Mouse (Mus musculus) erythroblast, embryonic 14.5 days (primary cell): ENCODE measurements around the gene St3gal3.

Experiments used
- GATA1 ChIP-seq: IDR thresholded peaks from 2 replicates; pipeline ENCODE4 v1.6.1; 2012; ENCODE audit warnings: low read length, inconsistent platforms, mixed read lengths
- TAL1 ChIP-seq: IDR thresholded peaks from 3 replicates; pipeline ENCODE4 v1.6.1; 2012; ENCODE audit warnings: low read length, inconsistent platforms, mixed read lengths

DNA sequence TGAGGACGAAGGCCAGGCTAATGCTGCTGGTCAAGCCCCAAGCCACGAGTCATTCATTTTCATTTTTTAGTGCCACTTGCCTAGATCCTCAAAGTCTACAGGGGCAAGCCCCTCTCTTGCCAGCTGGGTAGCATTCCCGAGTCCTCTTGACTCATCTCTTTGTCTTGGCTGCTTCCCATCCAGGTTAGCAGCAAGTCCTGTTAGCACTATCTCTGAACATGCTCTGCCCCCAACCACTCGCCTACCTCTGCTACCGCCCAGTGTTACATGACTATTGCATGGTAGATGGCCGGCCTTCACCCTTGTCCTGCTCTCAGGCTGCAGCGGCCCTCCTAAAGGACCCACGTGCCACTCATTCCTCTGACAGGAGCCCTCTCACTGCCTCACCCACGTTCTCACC, 156.4 kb downstream of the St3gal3 start:
- TF ChIP-seq TAL1 (no peak), GATA1 (no peak)
